ENCODE assay signal across 25 mouse cellular contexts in the genomic region with DNA sequence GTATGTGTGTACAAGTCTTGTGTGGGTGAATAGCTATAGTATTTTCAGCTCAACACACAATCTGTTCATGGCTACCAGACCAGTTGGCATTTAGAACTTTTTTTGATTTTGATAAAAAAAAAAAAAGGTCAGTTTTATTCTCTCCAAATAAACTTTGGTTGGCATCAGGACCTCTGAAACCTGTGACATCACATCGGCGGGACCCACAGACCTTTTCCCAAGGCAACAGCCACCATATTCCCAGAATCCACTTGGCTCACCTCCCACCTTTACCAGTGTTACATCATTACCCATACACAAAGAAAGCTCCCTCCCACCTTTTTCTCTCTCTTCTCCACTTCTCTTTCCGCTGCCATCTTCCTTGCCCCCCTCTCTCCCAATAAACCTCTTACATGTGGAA. TPM values are rescaled to one million over a fixed set of nuclear protein-coding genes. Genes with fewer than 3 reads are reported as not detected.
DNase-seq lines count a peak whose midpoint lies in the region; ATAC-seq lines count a peak whose summit lies in the region.
"Had no signal": no experiment of that assay in that cellular context is flagged by ENCODE, and none has a peak within 500 bp of the region (broad histone marks: within the 10 kb centered on the region; RNA-seq: fewer than 3 reads in every experiment).

No protein-coding gene starts in this region.

- peaks cover 3% of the 10 kb centered on the region; the same call in 1 of the 2 replicates for H3K4me1 ChIP-seq in kidney, embryonic 15.5 days
- no peaks in the 10 kb centered on the region for H3K4me1 ChIP-seq in kidney, embryonic 16.5 days (ENCODE audit: insufficient read depth, low read length)
- peaks cover 19% of the 10 kb centered on the region; the same call in 1 of the 2 replicates for H3K4me1 ChIP-seq in midbrain, embryonic 14.5 days (ENCODE audit: control insufficient read depth, insufficient read depth, low read length)
- peaks cover 10% of the 10 kb centered on the region for H3K4me1 ChIP-seq in midbrain, embryonic 10.5 days

- H3K27me3 ChIP-seq in kidney, embryonic 15.5 days: no peaks in the 10 kb centered on the region
- H3K27me3 ChIP-seq in kidney, embryonic 16.5 days (ENCODE audit: insufficient read depth, low read length): no peaks in the 10 kb centered on the region
- H3K27me3 ChIP-seq in midbrain, embryonic 14.5 days (ENCODE audit: control insufficient read depth, insufficient read depth, low read length): no peaks in the 10 kb centered on the region
- H3K27me3 ChIP-seq in midbrain, embryonic 10.5 days (ENCODE audit: low read depth, poor library complexity, severe bottlenecking): no peaks in the 10 kb centered on the region
- H3K27me3 ChIP-seq: CH12.LX; forebrain, embryonic 15.5 days; heart, embryonic 13.5 days; hindbrain, embryonic 13.5 days; Patski had no signal

- H3K9me3 ChIP-seq in kidney, embryonic 15.5 days (replicated peaks): no peaks in the 10 kb centered on the region
- no peaks in the 10 kb centered on the region for H3K9me3 ChIP-seq in kidney, embryonic 16.5 days (ENCODE audit: low read length)
- no peaks in the 10 kb centered on the region for H3K9me3 ChIP-seq in midbrain, embryonic 14.5 days (ENCODE audit: control insufficient read depth, low read length)
- no peaks in the 10 kb centered on the region for H3K9me3 ChIP-seq in midbrain, embryonic 10.5 days (replicated peaks)
- H3K9me3 ChIP-seq: forebrain, embryonic 10.5 days; forebrain, embryonic 15.5 days; heart, embryonic 10.5 days; heart, embryonic 13.5 days; hindbrain, embryonic 13.5 days had no signal

- H3K4me3 ChIP-seq in kidney, embryonic 15.5 days (replicated peaks): no peak overlapping the region
- H3K4me3 ChIP-seq in kidney, embryonic 16.5 days (ENCODE audit: low read length): no peak overlapping the region
- no peak overlapping the region for H3K4me3 ChIP-seq in midbrain, embryonic 14.5 days (replicated peaks; ENCODE audit: low read depth, low read length)
- no peak overlapping the region for H3K4me3 ChIP-seq in midbrain, embryonic 10.5 days
- H3K4me3 ChIP-seq: forebrain, embryonic 10.5 days; forebrain, embryonic 15.5 days; heart, adult 2 months; heart, embryonic 10.5 days; heart, embryonic 13.5 days; hindbrain, embryonic 13.5 days had no signal

- WGBS in kidney, embryonic 15.5 days: 89% methylated on average over 3 of the region's 3 CpGs
- WGBS in kidney, embryonic 16.5 days: 97% methylated on average over 3 of the region's 3 CpGs
- WGBS in midbrain, embryonic 14.5 days: 93% methylated on average over 3 of the region's 3 CpGs
- WGBS in midbrain, embryonic 10.5 days: 92% methylated on average over 3 of the region's 3 CpGs

- 0 out of 2 replicates have a peak overlapping the region, but pooled peaks have one; percentile 69 for H3K27ac ChIP-seq in kidney, embryonic 15.5 days
- no peak overlapping the region for H3K27ac ChIP-seq in kidney, embryonic 16.5 days (ENCODE audit: low read length)
- H3K27ac ChIP-seq in midbrain, embryonic 14.5 days (replicated peaks; ENCODE audit: low read depth, low read length): 0 out of 2 replicates have a peak overlapping the region, but pooled peaks have one; percentile 6
- H3K27ac ChIP-seq in midbrain, embryonic 10.5 days (replicated peaks): no peak overlapping the region
- H3K27ac ChIP-seq: forebrain, embryonic 10.5 days; forebrain, embryonic 15.5 days; heart, adult 2 months; heart, embryonic 10.5 days; heart, embryonic 13.5 days had no signal

- DNase-seq in heart, adult 11 months: peak; percentile 54
- no peak for DNase-seq in heart, postnatal 14 days
- no peak for DNase-seq in midbrain, embryonic 14.5 days
- DNase-seq in midbrain, embryonic 10.5 days (ENCODE audit: low spot score): no peak
- DNase-seq: adrenal gland, postnatal 10 days; adrenal gland, postnatal 36 days; B cell, adult 2 months; cerebellum, adult 18-20 months; cerebellum, adult 9-10 months; cerebellum, postnatal 14 days; gastrocnemius, postnatal 25 days; heart, adult 2 months had no signal

- ATAC-seq in kidney, embryonic 15.5 days (replicated peaks; ENCODE audit: low FRiP score): no peak
- no peak for ATAC-seq in kidney, embryonic 16.5 days (ENCODE audit: low FRiP score, low TSS enrichment)
- ATAC-seq in midbrain, embryonic 14.5 days (ENCODE audit: low FRiP score, low TSS enrichment): no peak
- no peak for ATAC-seq in inflammation-experienced regulatory T-cells, adult 6 months
- ATAC-seq: forebrain, embryonic 15.5 days; hindbrain, embryonic 16.5 days had no signal

- no peaks in the 10 kb centered on the region for H3K36me3 ChIP-seq in kidney, embryonic 15.5 days
- H3K36me3 ChIP-seq in kidney, embryonic 16.5 days (ENCODE audit: insufficient read depth, low read length): no peaks in the 10 kb centered on the region
- no peaks in the 10 kb centered on the region for H3K36me3 ChIP-seq in midbrain, embryonic 14.5 days (ENCODE audit: control insufficient read depth, insufficient read depth, low read length)
- no peaks in the 10 kb centered on the region for H3K36me3 ChIP-seq in midbrain, embryonic 10.5 days
- H3K36me3 ChIP-seq: forebrain, embryonic 10.5 days; forebrain, embryonic 15.5 days; G1E; heart, embryonic 10.5 days; heart, embryonic 13.5 days; hindbrain, embryonic 13.5 days had no signal

- intact Hi-C loops in heart, postnatal 14 days (cut with DNase I): loop anchor here (5.0 kb wide), 1 partner anchor 48 kb away; no protein-coding TSS in a partner anchor

- H3K9ac ChIP-seq in kidney, embryonic 15.5 days: no peak overlapping the region
- no peak overlapping the region for H3K9ac ChIP-seq in kidney, embryonic 16.5 days (replicated peaks; ENCODE audit: low read length)
- no peak overlapping the region for H3K9ac ChIP-seq in midbrain, embryonic 14.5 days (replicated peaks; ENCODE audit: low read length)
- H3K9ac ChIP-seq: forebrain, embryonic 15.5 days; heart, embryonic 13.5 days; hindbrain, embryonic 13.5 days had no signal

- no peak overlapping the region for H3K4me2 ChIP-seq in kidney, embryonic 15.5 days
- H3K4me2 ChIP-seq in kidney, embryonic 16.5 days (replicated peaks; ENCODE audit: low read depth, low read length): no peak overlapping the region
- H3K4me2 ChIP-seq in midbrain, embryonic 14.5 days (ENCODE audit: low read length): no peak overlapping the region
- H3K4me2 ChIP-seq: forebrain, embryonic 15.5 days; heart, embryonic 13.5 days; hindbrain, embryonic 13.5 days had no signal

RNA-seq across cellular contexts. Expression of a gene that starts 36.4 kb away (rescaled TPM):
- total RNA-seq in heart, postnatal 14 days (2021): under 1 TPM; 0.32 to 0.43 TPM
- polyA plus RNA-seq in kidney, embryonic 15.5 days (2015; fragmentation: Nextera tagmentation; extraction: Ambion mirVana): 3.2 TPM in 2 replicates
- 5.4 and 6.0 TPM in 2 replicates for polyA plus RNA-seq in kidney, embryonic 16.5 days (2015; fragmentation: Nextera tagmentation; extraction: Ambion mirVana)
- polyA plus RNA-seq in midbrain, embryonic 14.5 days (2014; fragmentation: Nextera tagmentation; extraction: Ambion mirVana): 3.4 and 4.3 TPM in 2 replicates
- polyA plus RNA-seq in midbrain, embryonic 10.5 days (2016; fragmentation: Nextera tagmentation; extraction: Ambion mirVana): 0.15 and 0.21 TPM in 2 replicates
- polyA plus RNA-seq in inflammation-experienced regulatory T-cells, adult 6 months (2017; shearing (Covaris generic)): not detected
- total RNA-seq: hematopoietic stem cell, adult 5-6 weeks had no signal
- polyA plus RNA-seq: G1E had no signal

Comparison
In these comparisons a context has a peak if more than half of its experiments do, and no peak if none do; other contexts are left out.
1. H3K27ac ChIP-seq: peak in kidney, embryonic 15.5 days (single experiment) and midbrain, embryonic 14.5 days (single experiment); none in kidney, embryonic 16.5 days (single experiment) and midbrain, embryonic 10.5 days (single experiment).